Mouse (Mus musculus) embryonic facial prominence, embryonic 10.5 days (tissue): ENCODE data around the gene Ttc32. TPM values are rescaled to one million over a fixed set of nuclear protein-coding genes. Genes with fewer than 3 reads are reported as not detected.

Experiments used
- polyA plus RNA-seq: library from polyadenylated mRNA; unstranded; fragments of >200 nt; fragmentation: Nextera tagmentation; extraction: Ambion mirVana; gene quantifications from 2 replicates; pipeline ENCODE4 v1.2.1, GENCODE M21; 2016

Ttc32 gene
- polyA plus RNA-seq, 1 experiment from 2014 or later = 19.3 TPM

Other genes with a start within 250 kb of the Ttc32 start
- 170 and 196 TPM in 2 replicates for gene Laptm4a, start 108.3 kb upstream of the Ttc32 start, polyA plus RNA-seq
- 3.0 and 3.3 TPM in 2 replicates for gene Matn3, start 82.1 kb upstream of the Ttc32 start, polyA plus RNA-seq
- gene Wdr35, start 56.1 kb upstream of the Ttc32 start, polyA plus RNA-seq = 21.3 and 21.4 TPM in 2 replicates